Mouse (Mus musculus): ENCODE results near the gene Slc25a23.

DNA sequence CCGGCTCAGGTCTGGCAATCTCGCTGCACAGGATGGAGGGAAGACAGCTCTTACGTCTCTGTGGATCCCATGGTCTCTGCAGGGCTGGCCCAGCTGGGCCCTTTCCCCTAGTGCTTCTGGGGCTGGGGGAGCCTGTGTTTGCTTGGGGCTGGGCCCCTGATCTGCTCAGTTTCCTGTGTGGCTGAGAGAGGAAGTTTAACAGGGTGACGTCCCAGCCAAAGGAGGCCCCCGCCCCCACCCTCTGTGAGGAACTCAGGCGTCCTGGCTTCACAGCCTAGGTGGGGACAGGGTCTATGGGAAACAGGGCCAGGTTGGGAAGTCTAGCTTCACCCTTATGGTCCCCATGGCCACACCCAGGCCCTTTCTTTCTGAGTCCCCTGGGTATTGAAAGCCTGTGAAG lies 18.7 kb upstream of the Slc25a23 start, which contains the start of gene Dennd1c:
- TF ChIP-seq CTCF (IDR thresholded peaks at IDR 0.05; ENCODE audit: borderline replicate concordance, insufficient read depth, low read length) (no peak), POLR2A (IDR thresholded peaks at IDR 0.05; ENCODE audit: low read depth, low read length) (no peak)
